Mouse (Mus musculus) embryonic facial prominence, embryonic 13.5 days (tissue): ENCODE results near the gene Gm49358. TPM values are rescaled to one million over a fixed set of nuclear protein-coding genes. Genes with fewer than 3 reads are reported as not detected.

Experiments used
- ATAC-seq: fragments of 200-750 bp; cut with Nextera tagmentation; 2 replicates; pipeline ENCODE4 v1.8.0; 2017; ENCODE audit warnings: low read depth; ENCODE audit not compliant: insufficient number of reproducible peaks, insufficient read depth, low FRiP score, low TSS enrichment
- H3K27ac ChIP-seq: fragments of 300-500 bp; sonication (generic); 2 replicates; pipeline ENCODE4 v1.5.1; 2015; ENCODE audit warnings: moderate library complexity, mild to moderate bottlenecking, inconsistent platforms
- H3K27me3 ChIP-seq: fragments of 300-500 bp; sonication (generic); 2 replicates; pipeline ENCODE4 v1.6.1; 2015; ENCODE audit warnings: mild to moderate bottlenecking, inconsistent platforms
- H3K36me3 ChIP-seq: fragments of 300-500 bp; sonication (generic); 2 replicates; pipeline ENCODE4 v1.6.1; 2015; ENCODE audit warnings: mild to moderate bottlenecking, inconsistent platforms
- H3K4me1 ChIP-seq: fragments of 300-500 bp; sonication (generic); 2 replicates; pipeline ENCODE4 v1.6.1; 2015; ENCODE audit warnings: inconsistent platforms
- H3K4me2 ChIP-seq: fragments of 300-500 bp; sonication (generic); 2 replicates; pipeline ENCODE4 v1.6.1; 2015; ENCODE audit warnings: moderate library complexity, mild to moderate bottlenecking, inconsistent platforms
- H3K4me3 ChIP-seq: fragments of 300-500 bp; sonication (generic); 2 replicates; pipeline ENCODE4 v1.5.1; 2015; ENCODE audit warnings: mild to moderate bottlenecking, inconsistent platforms
- H3K9ac ChIP-seq: fragments of 300-500 bp; sonication (generic); 2 replicates; pipeline ENCODE4 v1.6.1; 2015; ENCODE audit warnings: mild to moderate bottlenecking, inconsistent platforms
- H3K9me3 ChIP-seq: fragments of 300-500 bp; sonication (generic); 2 replicates; pipeline ENCODE4 v1.6.1; 2016; ENCODE audit warnings: inconsistent platforms
- whole genome bisulfite sequencing: fragments of 180-500 bp; shearing (Covaris S2); methylation state at CpG from one replicate; pipeline ENCODE4 v1.1.7; 2015; ENCODE audit warnings: mixed read lengths; 5-methylcytosine and 5-hydroxymethylcytosine counted together
- polyA plus RNA-seq: library from polyadenylated mRNA; unstranded; fragments of >200 nt; fragmentation: Nextera tagmentation; extraction: Ambion mirVana; gene quantifications from 2 replicates; pipeline ENCODE4 v1.2.1, GENCODE M21; 2015

The Gm49358 gene
- polyA plus RNA-seq, 1 experiment from 2014 or later: not detected

- H3K4me1 ChIP-seq: no peaks in the 10 kb centered on the region
- no peaks in the 10 kb centered on the region for H3K27me3 ChIP-seq
- no peak for ATAC-seq
- no peak overlapping the region for H3K9ac ChIP-seq
- H3K9me3 ChIP-seq: no peaks in the 10 kb centered on the region
- WGBS: 85% methylated on average over 9 of the region's 9 CpGs
- no peak overlapping the region for H3K4me2 ChIP-seq
- H3K4me3 ChIP-seq: no peak overlapping the region
- H3K36me3 ChIP-seq: no peaks in the 10 kb centered on the region
- no peak overlapping the region for H3K27ac ChIP-seq
Measured at GRCm38 (mm10) chr10:86846926-86847467, 83.2 kb downstream of the Gm49358 start.

DNA sequence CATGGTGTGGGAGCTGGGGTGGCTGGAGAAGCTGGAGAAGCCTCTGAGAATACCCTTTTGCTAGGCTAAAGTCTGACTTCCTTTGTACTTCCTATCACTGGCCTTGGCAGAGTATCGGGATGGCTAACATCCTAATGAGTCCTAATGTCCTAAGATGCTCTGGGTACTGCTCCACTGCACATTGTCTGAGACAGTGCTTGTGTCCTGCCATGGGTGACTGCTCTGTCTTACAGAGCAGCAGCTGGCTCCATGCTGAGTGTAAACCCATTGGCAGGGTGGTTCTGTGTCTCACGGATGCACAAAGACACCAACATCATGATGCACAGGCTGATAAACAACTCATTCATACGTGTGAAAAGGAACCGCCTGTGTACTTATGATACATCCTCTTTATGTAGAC, 85.3 kb downstream of the Gm49358 start:
- no peaks in the 10 kb centered on the region for H3K9me3 ChIP-seq
- no peaks in the 10 kb centered on the region for H3K27me3 ChIP-seq
- no peak overlapping the region for H3K4me2 ChIP-seq
- H3K4me3 ChIP-seq: no peak overlapping the region
- H3K9ac ChIP-seq: no peak overlapping the region
- no peak overlapping the region for H3K27ac ChIP-seq
- ATAC-seq: no peak
- 91% methylated on average over 4 of the region's 4 CpGs for WGBS
- no peaks in the 10 kb centered on the region for H3K36me3 ChIP-seq
- no peaks in the 10 kb centered on the region for H3K4me1 ChIP-seq

GRCm38 (mm10) chr10:86849508-86849907, 85.7 kb downstream of the Gm49358 start:
- Histone ChIP-seq H3K9ac (no peak overlapping the region), H3K4me1 (no peaks in the 10 kb centered on the region), H3K4me2 (no peak overlapping the region), H3K4me3 (no peak overlapping the region), H3K36me3 (no peaks in the 10 kb centered on the region), H3K27ac (no peak overlapping the region), H3K27me3 (no peaks in the 10 kb centered on the region), H3K9me3 (no peaks in the 10 kb centered on the region)
- 81% methylated on average over 4 of the region's 4 CpGs for WGBS
- no peak for ATAC-seq

DNA sequence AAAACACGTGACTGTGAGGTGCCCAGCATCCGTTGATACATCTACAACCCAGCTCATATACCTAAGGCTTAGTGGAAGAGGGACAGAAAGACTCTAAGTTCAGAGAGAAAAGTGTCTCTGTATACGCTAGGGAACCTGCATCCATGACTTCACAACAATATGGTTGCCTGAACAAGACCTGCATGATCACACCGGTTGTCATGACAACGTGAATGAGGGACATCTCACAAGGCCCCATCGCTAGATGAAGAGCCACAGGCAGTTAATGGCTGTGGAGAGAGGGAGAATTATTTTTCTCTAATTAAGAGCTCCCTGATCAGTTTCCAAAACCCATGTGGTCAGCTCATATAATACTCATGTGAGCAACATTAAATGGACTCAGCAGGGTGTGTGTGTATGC, 88.4 kb downstream of the Gm49358 start:
- WGBS: 88% methylated on average over 6 of the region's 6 CpGs
- no peaks in the 10 kb centered on the region for H3K9me3 ChIP-seq
- H3K4me1 ChIP-seq: no peaks in the 10 kb centered on the region
- H3K9ac ChIP-seq: no peak overlapping the region
- H3K27ac ChIP-seq: no peak overlapping the region
- no peak overlapping the region for H3K4me2 ChIP-seq
- H3K36me3 ChIP-seq: no peaks in the 10 kb centered on the region
- no peak overlapping the region for H3K4me3 ChIP-seq
- ATAC-seq: no peak
- no peaks in the 10 kb centered on the region for H3K27me3 ChIP-seq

GRCm38 (mm10) chr10:86853433-86853832, 89.7 kb downstream of the Gm49358 start:
- Histone ChIP-seq H3K4me1 (no peaks in the 10 kb centered on the region), H3K9ac (no peak overlapping the region), H3K27ac (no peak overlapping the region), H3K27me3 (no peaks in the 10 kb centered on the region), H3K4me3 (no peak overlapping the region), H3K9me3 (no peaks in the 10 kb centered on the region), H3K4me2 (no peak overlapping the region), H3K36me3 (no peaks in the 10 kb centered on the region)
- 82% methylated on average over 3 of the region's 3 CpGs for WGBS
- no peak for ATAC-seq

GRCm38 (mm10) chr10:86860396-86860795, 96.6 kb downstream of the Gm49358 start:
- H3K4me1 ChIP-seq: no peaks in the 10 kb centered on the region
- H3K27me3 ChIP-seq: no peaks in the 10 kb centered on the region
- no peak overlapping the region for H3K27ac ChIP-seq
- WGBS: 71% methylated on average over 4 of the region's 4 CpGs
- no peak overlapping the region for H3K4me3 ChIP-seq
- no peak for ATAC-seq
- no peaks in the 10 kb centered on the region for H3K9me3 ChIP-seq
- H3K36me3 ChIP-seq: no peaks in the 10 kb centered on the region
- H3K9ac ChIP-seq: no peak overlapping the region
- no peak overlapping the region for H3K4me2 ChIP-seq

DNA sequence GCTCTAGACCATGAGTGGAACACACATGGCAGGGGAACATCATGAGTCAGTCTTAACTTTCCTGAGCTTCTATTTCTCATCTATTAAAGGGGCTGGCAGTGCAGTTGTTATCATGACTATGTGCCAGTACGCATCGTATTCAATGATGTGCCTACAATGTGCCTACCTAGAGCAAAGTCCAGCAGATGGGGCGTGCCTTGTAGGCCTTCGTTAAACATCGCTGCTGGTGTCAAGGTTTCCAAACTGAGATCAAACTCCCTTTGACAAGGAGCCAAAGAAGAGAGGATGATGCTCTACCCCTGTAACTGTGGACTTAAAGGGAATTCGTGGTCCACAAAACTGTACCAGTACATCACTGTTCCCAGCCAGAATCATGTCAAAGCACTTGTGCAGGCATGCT, 98.7 kb downstream of the Gm49358 start:
- Histone ChIP-seq H3K27me3 (no peaks in the 10 kb centered on the region), H3K36me3 (no peaks in the 10 kb centered on the region), H3K27ac (no peak overlapping the region), H3K9ac (no peak overlapping the region), H3K4me2 (no peak overlapping the region), H3K9me3 (no peaks in the 10 kb centered on the region), H3K4me1 (no peaks in the 10 kb centered on the region), H3K4me3 (no peak overlapping the region)
- ATAC-seq: no peak
- WGBS: 90% methylated on average over 6 of the region's 6 CpGs

GRCm38 (mm10) chr10:86863429-86863828, 99.7 kb downstream of the Gm49358 start:
- 88% methylated on average over 6 of the region's 6 CpGs for WGBS
- no peaks in the 10 kb centered on the region for H3K9me3 ChIP-seq
- H3K4me2 ChIP-seq: no peak overlapping the region
- ATAC-seq: no peak
- no peaks in the 10 kb centered on the region for H3K36me3 ChIP-seq
- H3K27me3 ChIP-seq: no peaks in the 10 kb centered on the region
- no peak overlapping the region for H3K27ac ChIP-seq
- no peaks in the 10 kb centered on the region for H3K4me1 ChIP-seq
- no peak overlapping the region for H3K9ac ChIP-seq
- H3K4me3 ChIP-seq: no peak overlapping the region

GRCm38 (mm10) chr10:86872121-86872520, 108.3 kb downstream of the Gm49358 start:
- Histone ChIP-seq H3K4me2 (no peak overlapping the region), H3K9ac (no peak overlapping the region), H3K27me3 (no peaks in the 10 kb centered on the region), H3K4me1 (no peaks in the 10 kb centered on the region), H3K9me3 (no peaks in the 10 kb centered on the region), H3K27ac (no peak overlapping the region), H3K36me3 (no peaks in the 10 kb centered on the region), H3K4me3 (no peak overlapping the region)
- 71% methylated on average over 7 of the region's 7 CpGs for WGBS
- no peak for ATAC-seq

DNA sequence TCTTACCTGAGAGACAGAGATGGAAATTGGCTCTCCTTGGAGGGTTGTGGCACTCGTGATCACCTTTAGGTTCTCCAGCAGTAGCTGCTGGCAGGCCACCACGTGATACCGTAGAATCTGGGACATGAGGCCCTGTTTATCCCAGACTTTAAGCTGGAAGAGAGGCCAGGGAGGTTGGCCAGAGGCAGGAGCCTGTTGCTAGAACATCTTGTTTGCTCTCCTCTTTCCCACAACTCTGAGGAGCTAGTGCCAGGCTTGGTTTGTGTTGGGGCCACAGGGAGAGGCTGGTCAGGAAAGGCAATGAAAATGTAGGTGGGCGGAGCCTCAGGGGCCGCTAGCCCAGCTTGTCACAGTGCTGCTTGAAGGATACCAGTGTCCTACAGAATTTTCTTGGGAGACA, 108.8 kb downstream of the Gm49358 start:
- no peak overlapping the region for H3K4me3 ChIP-seq
- H3K4me2 ChIP-seq: no peak overlapping the region
- no peaks in the 10 kb centered on the region for H3K9me3 ChIP-seq
- no peak overlapping the region for H3K27ac ChIP-seq
- no peaks in the 10 kb centered on the region for H3K4me1 ChIP-seq
- H3K9ac ChIP-seq: no peak overlapping the region
- H3K36me3 ChIP-seq: no peaks in the 10 kb centered on the region
- no peak for ATAC-seq
- 74% methylated on average over 5 of the region's 5 CpGs for WGBS
- H3K27me3 ChIP-seq: no peaks in the 10 kb centered on the region

DNA sequence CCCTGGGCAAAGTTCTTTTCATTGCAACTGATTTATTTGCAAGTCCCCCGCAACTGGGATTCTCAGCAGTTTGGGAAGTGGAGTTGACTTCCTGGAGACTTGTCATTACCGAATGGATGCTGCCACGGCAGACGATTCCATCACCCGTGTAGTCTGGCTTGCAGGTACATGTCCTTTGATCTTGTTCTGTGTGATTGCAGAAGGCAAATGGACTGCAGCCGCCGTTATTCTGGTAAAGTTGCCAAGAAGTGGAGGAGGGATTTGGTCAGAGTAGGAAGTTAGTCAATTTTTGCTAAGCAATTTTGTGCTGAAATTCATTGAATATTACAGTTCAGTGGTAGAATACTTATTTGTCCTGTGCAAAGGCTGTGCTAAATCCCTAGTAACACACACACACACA, 114.9 kb downstream of the Gm49358 start:
- H3K9ac ChIP-seq: no peak overlapping the region
- no peaks in the 10 kb centered on the region for H3K9me3 ChIP-seq
- no peak overlapping the region for H3K27ac ChIP-seq
- no peak overlapping the region for H3K4me3 ChIP-seq
- no peaks in the 10 kb centered on the region for H3K4me1 ChIP-seq
- H3K36me3 ChIP-seq: no peaks in the 10 kb centered on the region
- H3K27me3 ChIP-seq: no peaks in the 10 kb centered on the region
- ATAC-seq: no peak
- 76% methylated on average over 7 of the region's 7 CpGs for WGBS
- H3K4me2 ChIP-seq: no peak overlapping the region

- H3K4me1 ChIP-seq: no peaks in the 10 kb centered on the region
- H3K36me3 ChIP-seq: no peaks in the 10 kb centered on the region
- H3K27me3 ChIP-seq: no peaks in the 10 kb centered on the region
- no peak for ATAC-seq
- no peaks in the 10 kb centered on the region for H3K9me3 ChIP-seq
- WGBS: 53% methylated on average over 5 of the region's 5 CpGs
- no peak overlapping the region for H3K4me3 ChIP-seq
- no peak overlapping the region for H3K27ac ChIP-seq
- no peak overlapping the region for H3K9ac ChIP-seq
- H3K4me2 ChIP-seq: no peak overlapping the region
Measured at GRCm38 (mm10) chr10:86880071-86880806, 116.5 kb downstream of the Gm49358 start.
